Mouse (Mus musculus): ENCODE data around the gene Mmp9.

The Mmp9 gene

GRCm38 (mm10) chr2:164940140-164940830, at the start of gene Mmp9:
Gene Mmp9, plus strand, starts transcription at chr2:164940780.
- DNase-seq, result no peak

DNA sequence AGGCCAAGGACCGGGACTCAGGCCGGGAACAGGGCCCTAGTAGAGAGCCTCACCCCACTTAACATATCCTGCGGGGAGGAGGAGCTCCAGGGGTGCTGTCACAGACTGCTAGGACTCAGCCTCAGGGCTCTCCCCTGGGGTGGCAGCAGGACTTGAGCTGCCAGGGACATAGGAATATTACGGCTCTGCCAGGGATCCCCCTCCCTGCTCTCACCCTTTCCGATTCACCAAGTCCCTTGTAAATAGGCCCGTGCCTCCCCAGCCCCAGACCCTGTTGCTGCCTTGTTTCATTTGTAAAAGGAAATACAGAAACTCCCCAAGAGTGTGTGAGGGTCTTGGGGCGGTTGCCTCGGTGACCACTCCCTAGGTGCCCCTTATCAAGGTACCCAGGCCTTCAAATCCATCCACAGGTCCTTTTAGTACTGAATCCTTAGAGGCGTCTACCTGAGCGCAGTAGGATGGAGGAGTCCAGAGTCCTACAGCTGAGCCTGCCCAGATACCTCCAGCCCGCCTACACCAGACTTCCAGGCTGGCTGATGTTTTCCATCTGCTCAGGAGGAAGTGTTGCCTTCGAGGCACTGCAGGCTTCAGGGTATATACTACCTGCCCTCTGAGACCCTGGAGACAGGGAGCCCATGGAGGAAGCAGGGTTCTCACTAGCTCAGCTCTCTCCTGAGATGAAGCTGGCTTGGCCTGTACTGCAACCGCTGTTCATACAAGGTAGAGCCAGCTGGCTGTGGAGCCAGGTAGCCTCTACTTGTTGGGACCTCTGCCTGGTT, 49.3 kb upstream of the Mmp9 start:
- DNase-seq, result peak; percentile 92

GRCm38 (mm10) chr2:164891908-164892695, 48.5 kb upstream of the Mmp9 start:
- DNase-seq, result peak; percentile 96

DNA sequence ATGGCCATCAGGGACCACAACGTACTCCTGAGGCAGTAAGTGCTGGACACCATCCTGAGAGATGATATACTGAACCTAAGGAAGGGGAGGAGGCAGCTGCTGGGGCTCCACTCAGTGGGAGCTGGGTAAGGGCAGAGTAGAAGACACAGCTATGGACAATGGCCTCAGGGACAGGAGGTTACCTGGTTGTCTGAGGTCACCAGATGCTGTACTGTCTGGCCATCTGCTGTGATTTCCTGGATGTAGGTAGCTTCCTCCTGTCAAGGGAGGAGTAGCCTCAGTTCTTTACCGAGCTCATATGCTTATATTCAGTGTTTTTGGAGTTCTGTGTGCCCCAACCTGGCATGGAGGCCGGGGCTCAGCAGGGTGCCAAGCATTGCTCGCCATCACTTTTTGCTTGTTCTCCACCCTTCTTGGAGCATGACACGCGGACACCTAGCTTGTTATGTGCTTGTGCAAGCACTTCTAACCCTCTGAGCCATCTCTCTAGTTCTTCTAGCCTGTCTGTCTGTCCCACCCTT, 47.8 kb upstream of the Mmp9 start:
- DNase-seq, result no peak

- no peak for DNase-seq
These were observed 46.5 kb upstream of the Mmp9 start for GRCm38 (mm10) chr2:164894048-164894447.

GRCm38 (mm10) chr2:164894644-164895043, 45.9 kb upstream of the Mmp9 start:
- DNase-seq, result peak; percentile 93

DNA sequence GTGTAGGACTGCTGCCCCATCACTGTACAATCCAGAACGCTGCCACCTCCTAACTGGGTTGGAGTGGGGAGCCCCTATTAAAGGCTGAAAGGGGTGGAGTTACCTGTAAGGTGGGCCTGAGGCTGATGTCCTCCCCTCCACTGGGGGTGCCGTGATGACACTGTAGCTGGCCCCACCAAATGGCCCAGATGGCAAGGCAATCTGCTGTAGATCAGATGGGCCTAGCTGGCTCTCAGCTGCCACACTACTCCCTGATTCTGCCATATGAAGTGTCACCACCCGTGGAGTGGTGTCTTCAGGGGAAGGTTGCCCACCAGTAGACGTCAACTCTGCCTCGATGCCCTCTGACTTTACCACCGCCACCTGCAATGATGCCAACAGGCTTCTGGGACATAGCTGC, 44.7 kb upstream of the Mmp9 start:
- no peak for DNase-seq

GRCm38 (mm10) chr2:164898008-164898407, 42.6 kb upstream of the Mmp9 start:
- no peak for DNase-seq

DNA sequence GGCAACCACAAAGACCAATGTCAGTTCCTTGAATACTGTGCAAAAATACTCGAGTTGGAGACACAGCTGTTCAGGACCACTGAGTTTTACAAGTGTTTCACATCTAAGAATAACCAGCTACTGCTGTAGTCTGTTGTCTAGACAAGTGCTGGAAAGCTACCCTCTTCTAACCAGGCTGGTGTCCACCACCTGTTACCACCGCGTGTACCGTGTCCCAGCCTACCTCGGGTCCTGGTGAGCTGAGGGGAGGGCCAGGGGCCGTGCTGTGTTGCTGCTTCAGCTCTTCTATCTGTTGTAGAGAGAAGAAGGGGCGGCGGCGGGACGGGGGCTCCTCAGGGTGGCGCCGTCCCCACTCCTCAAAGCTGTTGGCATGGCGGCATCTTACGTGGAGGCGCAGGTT, 41.5 kb upstream of the Mmp9 start:
- no peak for DNase-seq

GRCm38 (mm10) chr2:164899723-164900459, 40.7 kb upstream of the Mmp9 start:
- DNase-seq, result no peak

DNA sequence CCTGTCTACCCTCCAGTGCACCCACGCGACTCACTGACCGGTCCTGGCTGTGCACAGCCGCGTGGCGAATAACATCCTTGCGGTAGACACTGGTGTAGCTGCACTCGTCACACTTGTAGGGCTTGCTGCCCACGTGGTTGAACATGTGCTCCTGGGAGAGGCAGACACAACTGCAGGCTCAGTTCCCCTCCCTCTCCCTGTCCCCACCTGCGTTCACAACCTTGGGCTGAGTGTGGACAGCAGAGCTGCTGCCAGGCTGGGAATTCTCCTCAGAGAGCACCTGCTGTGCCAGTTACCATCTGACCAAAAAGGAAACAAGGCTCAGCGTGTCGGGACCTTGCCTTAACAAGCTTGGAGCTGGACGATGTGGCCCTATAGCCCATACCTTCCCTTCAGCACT, 39.2 kb upstream of the Mmp9 start:
- DNase-seq, result peak; percentile 93

DNA sequence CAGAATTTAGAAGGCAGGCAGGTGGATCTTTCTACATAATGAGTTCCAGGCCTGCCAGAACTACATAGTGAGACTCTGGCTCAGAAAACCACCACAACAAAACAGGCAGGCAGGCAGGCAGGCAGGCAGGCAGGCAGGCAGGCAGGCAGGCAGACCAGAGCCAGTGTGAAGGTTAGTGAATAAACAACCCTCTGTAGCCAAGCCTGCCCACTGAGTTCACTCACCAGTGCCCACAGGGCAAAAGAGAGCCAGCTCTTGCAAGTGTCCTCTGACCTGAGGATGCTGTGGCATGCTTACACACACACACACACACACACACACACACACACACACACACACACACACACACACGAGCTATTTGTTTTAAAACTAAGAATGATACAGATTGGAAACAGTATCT, 37.1 kb upstream of the Mmp9 start:
- DNase-seq, result no peak

DNA sequence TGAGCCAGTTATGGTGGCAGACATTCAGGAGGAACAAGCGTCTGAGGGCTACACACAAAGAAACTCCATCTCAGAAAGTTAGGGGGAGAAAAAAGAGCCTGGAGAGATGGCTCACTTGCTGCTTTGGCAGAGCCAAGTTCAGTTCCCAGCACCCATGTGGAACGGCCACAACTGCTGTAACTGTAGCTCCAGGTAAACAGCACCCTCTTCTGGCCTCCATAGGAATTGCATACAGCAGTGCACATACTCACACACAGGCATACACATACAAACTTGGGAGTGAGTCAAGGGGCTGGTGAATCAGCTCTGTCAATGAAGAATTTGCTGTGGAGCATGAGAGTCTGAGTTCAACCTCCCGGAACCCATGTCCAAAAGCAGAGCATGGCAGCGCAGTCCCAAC, 34.5 kb upstream of the Mmp9 start:
- peak; percentile 90 for DNase-seq

- peak; percentile 92 for DNase-seq
These were observed 33.1 kb upstream of the Mmp9 start for GRCm38 (mm10) chr2:164907511-164907910.

GRCm38 (mm10) chr2:164908011-164908410, 32.6 kb upstream of the Mmp9 start:
- DNase-seq, result peak; percentile 93

DNA sequence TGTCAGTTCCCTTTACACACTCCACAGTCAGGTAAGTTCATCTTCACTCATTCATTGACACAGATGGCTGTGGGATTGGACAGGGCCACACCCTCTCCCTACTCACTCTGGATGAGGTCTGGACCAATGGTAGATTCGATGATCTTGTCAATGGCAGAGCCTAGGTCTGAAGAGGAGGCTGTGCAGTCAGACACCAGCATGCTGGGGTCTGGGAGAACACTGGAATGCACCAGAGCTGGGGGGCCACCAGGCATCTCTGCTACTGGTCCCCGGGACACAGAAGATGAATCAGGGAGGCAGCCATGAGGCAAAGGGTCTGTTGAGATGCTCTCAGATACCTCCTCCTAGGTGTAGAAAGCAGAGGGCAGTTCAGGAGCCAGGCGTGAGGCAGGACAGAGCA, 31.5 kb upstream of the Mmp9 start:
- peak; percentile 92 for DNase-seq

- DNase-seq, result peak; percentile 94
These were observed 31.0 kb upstream of the Mmp9 start for GRCm38 (mm10) chr2:164909542-164909941.

DNA sequence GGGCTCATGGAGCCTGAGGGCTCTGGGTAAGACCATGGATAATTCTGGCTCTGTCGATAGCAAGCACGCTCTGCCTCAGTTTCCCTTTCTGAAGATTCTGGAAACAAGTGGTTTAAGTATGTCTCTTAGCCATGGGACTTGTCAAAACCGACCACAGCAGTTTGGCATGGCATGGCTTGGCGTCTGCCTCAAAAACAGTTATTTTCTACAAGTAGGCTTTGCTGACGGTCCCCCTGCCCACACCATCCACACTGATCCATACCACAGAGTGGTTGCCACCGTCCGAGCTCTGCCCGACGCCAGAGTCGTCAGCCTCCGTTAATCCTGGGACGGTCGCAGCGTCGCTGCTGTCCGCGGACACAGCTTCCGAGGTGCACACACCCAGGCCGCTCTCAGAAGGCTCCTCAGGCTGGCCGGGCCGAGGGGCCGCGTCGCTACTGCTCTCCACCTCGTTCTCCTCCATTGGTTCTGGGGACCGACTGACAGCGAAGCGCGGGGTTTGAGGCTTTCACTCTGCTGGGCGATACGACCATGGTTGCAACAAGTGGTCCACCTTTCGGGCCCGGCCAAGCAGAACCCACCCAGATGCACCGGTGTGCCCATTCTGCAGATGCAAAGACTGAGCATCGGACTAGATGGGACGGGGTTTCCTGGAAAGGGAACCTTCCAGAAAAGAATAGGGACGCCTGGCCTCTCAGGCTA, 30.1 kb upstream of the Mmp9 start:
- peak; percentile 90 for DNase-seq

DNA sequence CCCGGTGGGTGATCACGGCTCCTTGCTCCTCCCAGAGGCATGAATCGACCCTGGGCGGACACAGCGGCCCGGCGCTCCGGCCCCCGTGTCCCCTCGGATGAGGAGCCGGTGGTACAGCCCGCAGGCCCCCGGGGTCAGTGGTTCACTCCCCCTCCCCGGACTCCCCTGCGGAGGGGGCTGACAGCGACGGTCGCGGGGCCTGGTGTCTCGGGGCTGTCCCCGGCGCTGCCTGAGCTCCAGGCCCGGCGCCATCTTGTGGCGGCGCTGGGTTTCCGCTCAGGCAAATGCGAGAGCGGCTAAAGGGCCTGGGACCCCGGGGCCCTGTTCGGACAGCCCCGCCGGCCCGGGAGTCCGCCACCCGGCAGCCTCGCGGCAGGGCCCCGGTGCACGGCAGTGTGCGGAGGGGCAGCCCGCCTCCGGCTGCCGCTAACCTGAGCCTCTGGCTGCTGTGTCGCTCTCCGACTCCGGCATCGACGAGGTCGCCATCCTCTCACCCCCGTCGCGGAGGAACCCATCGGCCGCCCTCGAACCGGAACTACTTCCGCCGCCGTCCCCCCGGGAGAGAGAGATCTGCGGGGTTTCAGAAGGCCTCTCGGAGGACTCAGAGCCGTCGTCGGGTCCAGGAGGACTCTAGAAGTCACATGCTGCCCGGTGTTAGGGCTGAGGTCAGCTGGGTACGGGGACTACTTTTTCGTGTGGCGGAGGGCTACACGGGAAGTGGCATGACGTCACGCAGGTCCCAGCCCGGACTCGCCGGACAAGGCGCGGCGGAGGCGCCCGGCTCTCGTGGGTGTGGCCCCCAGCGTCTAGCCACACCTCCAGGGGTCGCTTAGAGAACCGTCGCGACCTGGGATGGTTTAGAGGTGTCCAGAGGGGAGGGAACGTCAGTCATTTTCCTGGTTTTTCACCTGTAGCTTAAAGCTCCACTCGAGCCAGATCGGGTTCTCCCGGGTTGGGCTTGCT, 29.2 kb upstream of the Mmp9 start, which contains the start of gene Zfp335:
TSS of gene Zfp335 (minus strand) at position 672 of the 963 bp plus-strand sequence.
- DNase-seq, result peak; percentile 100

GRCm38 (mm10) chr2:164912151-164912550, 28.4 kb upstream of the Mmp9 start:
- peak; percentile 98 for DNase-seq
